Mouse (Mus musculus) intestine, embryonic 15.5 days (tissue): ENCODE data around the gene Gpr89. TPM values are rescaled to one million over a fixed set of nuclear protein-coding genes. Genes with fewer than 3 reads are reported as not detected.

Source experiments
- ATAC-seq: fragments of 200-750 bp; cut with Nextera tagmentation; 2 replicates; pipeline ENCODE4 v1.8.0; 2017; ENCODE audit warnings: moderate TSS enrichment, moderate library complexity
- H3K27ac ChIP-seq: fragments of 300-500 bp; sonication (generic); 2 replicates; pipeline ENCODE4 v1.5.1; 2015; ENCODE audit warnings: mild to moderate bottlenecking, inconsistent platforms
- H3K27me3 ChIP-seq: fragments of 300-500 bp; sonication (generic); replicated peaks from 2 replicates; pipeline ENCODE4 v1.6.1; 2015; ENCODE audit warnings: inconsistent platforms
- H3K36me3 ChIP-seq: fragments of 300-500 bp; sonication (generic); 2 replicates; pipeline ENCODE4 v1.6.1; 2015; ENCODE audit warnings: inconsistent platforms
- H3K4me1 ChIP-seq: fragments of 300-500 bp; sonication (generic); replicated peaks from 2 replicates; pipeline ENCODE4 v1.6.1; 2015; ENCODE audit warnings: inconsistent platforms
- H3K4me2 ChIP-seq: fragments of 300-500 bp; sonication (generic); replicated peaks from 2 replicates; pipeline ENCODE4 v1.6.1; 2015; ENCODE audit warnings: mild to moderate bottlenecking, inconsistent platforms
- H3K4me3 ChIP-seq: fragments of 300-500 bp; sonication (generic); replicated peaks from 2 replicates; pipeline ENCODE4 v1.5.1; 2015; ENCODE audit warnings: inconsistent platforms
- H3K9ac ChIP-seq: fragments of 300-500 bp; sonication (generic); 2 replicates; pipeline ENCODE4 v1.6.1; 2015; ENCODE audit warnings: inconsistent platforms
- H3K9me3 ChIP-seq: fragments of 300-500 bp; sonication (generic); 2 replicates; pipeline ENCODE4 v1.6.1; 2016; ENCODE audit warnings: inconsistent platforms
- WGBS: fragments of 180-500 bp; shearing (Covaris S2); methylation state at CpG from one replicate; pipeline ENCODE4 v1.1.7; 2015; 5-methylcytosine and 5-hydroxymethylcytosine counted together
- polyA plus RNA-seq: library from polyadenylated mRNA; unstranded; fragments of >200 nt; fragmentation: Nextera tagmentation; extraction: Ambion mirVana; gene quantifications from 2 replicates; pipeline ENCODE4 v1.2.1, GENCODE M21; 2015

Gpr89 gene
- polyA plus RNA-seq, 1 experiment from 2014 or later: 74.3 TPM

DNA sequence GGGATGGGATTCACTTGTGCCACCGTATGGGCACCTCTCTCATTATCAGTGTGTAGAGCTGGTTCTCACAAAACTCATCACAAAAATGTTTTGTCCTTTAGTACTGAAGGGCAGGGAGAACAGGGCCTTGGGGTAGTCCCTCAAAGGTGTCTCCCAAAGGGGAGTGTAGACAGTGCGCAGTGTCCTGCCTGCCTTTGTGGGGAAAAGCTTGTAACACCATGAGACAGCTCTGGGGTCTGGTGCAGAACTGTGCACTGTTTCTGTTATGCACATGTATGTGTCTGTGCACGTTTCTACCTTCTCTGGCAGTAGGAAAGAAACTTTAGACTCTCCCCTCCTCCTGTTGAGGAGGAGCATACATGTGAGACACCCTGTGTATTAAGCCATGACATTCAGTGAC lies 37.3 kb downstream of the Gpr89 start:
- Histone ChIP-seq H3K4me3 (no peak overlapping the region), H3K4me2 (no peak overlapping the region), H3K36me3 (peaks cover 21% of the 10 kb centered on the region), H3K9me3 (no peaks in the 10 kb centered on the region), H3K4me1 (no peaks in the 10 kb centered on the region), H3K27me3 (no peaks in the 10 kb centered on the region), H3K9ac (no peak overlapping the region), H3K27ac (no peak overlapping the region)
- WGBS: 92% methylated on average over 3 of the region's 3 CpGs
- no peak for ATAC-seq

DNA sequence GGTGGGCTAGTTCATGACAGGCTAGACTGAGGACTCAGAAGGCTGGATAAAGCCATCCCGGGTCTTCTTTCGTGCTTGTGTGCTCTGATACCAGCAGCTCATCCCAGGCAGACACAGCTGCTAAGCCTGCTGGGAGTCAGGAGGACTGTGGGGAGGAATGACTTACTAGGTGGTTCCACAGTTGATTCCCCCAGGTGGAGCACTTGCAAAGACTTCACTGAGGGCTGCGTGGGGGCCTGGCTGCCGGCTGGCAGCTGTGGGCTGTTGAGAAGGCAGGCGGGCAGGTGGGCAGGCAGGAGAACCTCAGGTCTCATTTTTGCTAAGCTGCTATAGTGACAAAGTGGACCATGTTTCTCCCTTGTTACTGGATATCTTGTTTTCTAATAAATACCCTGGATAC lies 44.6 kb downstream of the Gpr89 start:
- no peak overlapping the region for H3K4me3 ChIP-seq
- no peaks in the 10 kb centered on the region for H3K9me3 ChIP-seq
- no peaks in the 10 kb centered on the region for H3K36me3 ChIP-seq
- WGBS: 88% methylated on average over 5 of the region's 5 CpGs
- no peak for ATAC-seq
- H3K4me1 ChIP-seq: no peaks in the 10 kb centered on the region
- no peak overlapping the region for H3K4me2 ChIP-seq
- no peak overlapping the region for H3K27ac ChIP-seq
- H3K9ac ChIP-seq: no peak overlapping the region
- H3K27me3 ChIP-seq: no peaks in the 10 kb centered on the region

DNA sequence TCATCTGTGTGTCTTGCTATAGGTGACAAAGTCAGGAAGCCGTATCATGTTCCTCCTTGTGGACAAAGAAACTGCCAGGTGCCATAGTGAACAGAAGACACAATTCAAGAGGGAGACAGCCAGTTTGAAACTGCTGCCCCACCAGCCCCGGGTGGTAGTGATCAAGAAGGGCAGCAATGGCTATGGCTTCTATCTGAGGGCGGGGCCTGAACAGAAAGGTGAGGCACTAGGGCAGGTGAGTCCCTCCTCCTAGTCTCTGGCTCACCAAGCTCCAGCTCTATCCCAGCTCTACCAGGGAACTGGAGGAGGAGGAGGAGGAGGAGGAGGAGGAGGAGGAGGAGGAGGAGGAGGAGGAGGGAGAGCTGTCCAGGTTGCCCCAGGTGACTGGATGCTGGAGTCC lies 49.3 kb downstream of the Gpr89 start:
- Histone ChIP-seq H3K4me1 (no peaks in the 10 kb centered on the region), H3K9me3 (no peaks in the 10 kb centered on the region), H3K27ac (no peak overlapping the region), H3K9ac (no peak overlapping the region), H3K27me3 (no peaks in the 10 kb centered on the region), H3K4me2 (no peak overlapping the region), H3K4me3 (no peak overlapping the region), H3K36me3 (no peaks in the 10 kb centered on the region)
- no peak for ATAC-seq
- 84% methylated on average over 3 of the region's 3 CpGs for WGBS

DNA sequence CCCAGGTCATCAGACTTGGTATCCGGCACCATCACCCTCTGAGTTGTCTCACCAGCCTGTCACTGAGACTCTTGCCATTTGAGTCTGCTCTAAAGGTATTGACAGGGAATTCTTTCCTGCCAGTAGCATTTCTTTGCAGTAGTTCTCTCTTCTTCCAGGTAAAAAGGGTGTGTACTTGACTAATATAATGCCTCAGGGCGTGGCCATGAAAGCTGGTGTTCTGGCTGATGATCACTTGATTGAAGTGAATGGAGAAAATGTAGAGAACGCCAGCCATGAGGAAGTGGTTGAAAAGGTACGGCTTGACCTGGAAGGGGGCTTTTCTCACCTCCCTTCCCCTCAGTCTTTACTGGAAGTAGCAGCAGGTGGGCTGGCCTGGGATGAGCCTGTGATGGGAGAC lies 50.8 kb downstream of the Gpr89 start:
- Histone ChIP-seq H3K4me1 (no peaks in the 10 kb centered on the region), H3K9ac (no peak overlapping the region), H3K4me2 (no peak overlapping the region), H3K27ac (no peak overlapping the region), H3K36me3 (no peaks in the 10 kb centered on the region), H3K27me3 (no peaks in the 10 kb centered on the region), H3K4me3 (no peak overlapping the region), H3K9me3 (no peaks in the 10 kb centered on the region)
- 74% methylated on average over 4 of the region's 4 CpGs for WGBS
- ATAC-seq: 0 out of 2 replicates have a peak, but pooled peaks have one; percentile 39

DNA sequence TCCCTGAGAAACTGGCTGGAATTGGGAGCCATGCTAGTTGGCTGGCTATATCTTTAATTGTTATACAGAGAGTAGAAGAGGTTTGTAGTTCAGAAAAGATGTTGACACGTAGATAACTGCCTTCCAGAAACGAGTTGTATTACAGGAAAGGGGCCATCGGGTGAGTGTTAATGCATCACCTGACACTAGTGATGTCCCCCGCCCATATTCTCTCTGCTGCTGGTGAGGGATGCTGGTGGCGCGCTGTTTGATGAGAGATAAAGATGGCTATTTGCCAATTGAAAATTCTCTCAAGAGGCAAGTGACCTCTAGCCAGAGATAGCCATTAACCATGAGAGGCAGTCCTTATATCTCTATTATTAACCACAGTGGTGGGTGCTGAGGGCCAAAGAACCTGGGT lies 52.6 kb downstream of the Gpr89 start:
- no peak for ATAC-seq
- no peaks in the 10 kb centered on the region for H3K36me3 ChIP-seq
- no peaks in the 10 kb centered on the region for H3K9me3 ChIP-seq
- no peak overlapping the region for H3K27ac ChIP-seq
- H3K4me1 ChIP-seq: no peaks in the 10 kb centered on the region; the same call in 1 of the 2 replicates
- no peak overlapping the region for H3K4me3 ChIP-seq
- no peak overlapping the region for H3K9ac ChIP-seq
- WGBS: 67% methylated on average over 6 of the region's 6 CpGs
- H3K4me2 ChIP-seq: no peak overlapping the region
- no peaks in the 10 kb centered on the region for H3K27me3 ChIP-seq

DNA sequence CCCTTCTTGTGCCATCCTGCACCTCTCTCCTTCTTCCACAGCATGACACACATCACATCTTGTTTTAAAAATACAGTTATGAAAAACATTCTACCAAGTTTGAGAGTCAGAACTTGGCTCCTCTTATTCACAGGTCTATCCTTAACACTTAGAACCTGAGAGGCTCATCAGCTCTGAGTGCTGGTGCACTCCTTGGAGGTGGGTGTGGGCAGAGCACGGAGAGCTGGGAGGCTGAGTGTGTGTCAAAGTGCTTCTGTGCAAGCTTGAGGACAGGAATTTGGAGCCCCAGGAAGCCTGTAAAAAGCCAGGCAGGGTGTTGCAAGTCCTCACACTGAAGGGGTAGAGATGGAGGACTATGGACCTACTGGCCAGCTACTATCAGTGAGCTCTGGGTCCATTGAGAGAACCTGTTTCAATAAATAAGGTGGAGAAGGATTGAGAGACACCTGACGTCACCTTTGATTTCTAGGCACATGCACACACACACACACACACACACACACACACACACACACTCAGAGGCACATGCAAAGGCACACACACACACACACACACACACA lies 55.9 kb downstream of the Gpr89 start:
- no peak overlapping the region for H3K4me2 ChIP-seq
- H3K9ac ChIP-seq: no peak overlapping the region
- 84% methylated on average over 2 of the region's 2 CpGs for WGBS
- no peaks in the 10 kb centered on the region for H3K27me3 ChIP-seq
- peak; percentile 43; the same call in 1 of the 2 replicates for ATAC-seq
- H3K36me3 ChIP-seq: no peaks in the 10 kb centered on the region
- H3K9me3 ChIP-seq: no peaks in the 10 kb centered on the region
- no peak overlapping the region for H3K4me3 ChIP-seq
- no peak overlapping the region for H3K27ac ChIP-seq
- H3K4me1 ChIP-seq: no peaks in the 10 kb centered on the region; the same call in 1 of the 2 replicates

DNA sequence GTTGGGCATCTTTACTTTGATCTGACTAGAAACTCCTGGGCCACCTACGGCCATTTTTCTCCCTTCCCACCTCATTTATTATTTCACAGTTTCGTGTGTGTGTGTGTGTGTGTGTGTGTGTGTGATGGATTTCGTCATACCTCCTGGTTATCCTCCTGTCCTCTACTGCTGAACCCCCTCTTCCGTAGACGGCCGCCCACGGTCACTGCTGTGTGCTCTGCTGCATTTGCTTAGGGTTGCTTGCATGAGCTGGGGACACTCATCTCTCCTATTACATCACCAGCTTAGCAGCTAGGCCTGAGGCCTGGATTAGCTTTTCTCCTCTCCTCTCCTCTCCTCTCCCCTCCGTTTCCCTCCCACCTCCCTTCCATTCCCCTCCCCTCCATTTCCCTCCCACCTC lies 56.7 kb downstream of the Gpr89 start:
- no peak for ATAC-seq
- H3K4me3 ChIP-seq: no peak overlapping the region
- H3K27me3 ChIP-seq: no peaks in the 10 kb centered on the region
- H3K4me2 ChIP-seq: no peak overlapping the region
- 92% methylated on average over 7 of the region's 8 CpGs for WGBS
- no peak overlapping the region for H3K9ac ChIP-seq
- no peaks in the 10 kb centered on the region for H3K9me3 ChIP-seq
- no peak overlapping the region for H3K27ac ChIP-seq
- H3K36me3 ChIP-seq: no peaks in the 10 kb centered on the region
- no peaks in the 10 kb centered on the region; the same call in 1 of the 2 replicates for H3K4me1 ChIP-seq

DNA sequence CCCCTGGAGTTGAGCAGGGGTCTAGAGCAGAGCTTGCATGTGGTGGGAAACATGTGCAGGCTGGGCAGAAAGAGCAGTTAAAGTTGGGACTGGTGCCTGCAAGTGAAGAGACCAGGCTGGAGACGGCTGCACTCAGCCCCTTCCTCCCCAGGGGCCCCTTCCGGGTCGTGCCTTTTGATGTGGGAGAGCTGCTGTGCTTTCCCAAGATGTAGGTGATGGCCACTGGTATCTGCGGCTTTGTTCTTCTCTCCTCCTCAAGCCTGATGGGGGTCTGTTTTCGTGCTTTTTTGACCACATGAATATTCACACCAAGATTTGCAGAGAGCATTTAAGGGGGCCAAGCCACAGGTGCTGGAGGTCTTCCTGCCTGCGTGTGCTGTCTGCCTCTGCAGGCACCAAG lies 57.5 kb downstream of the Gpr89 start:
- no peak overlapping the region for H3K4me2 ChIP-seq
- WGBS: 20% methylated on average over 6 of the region's 6 CpGs
- no peaks in the 10 kb centered on the region for H3K9me3 ChIP-seq
- H3K27ac ChIP-seq: no peak overlapping the region
- H3K9ac ChIP-seq: no peak overlapping the region
- H3K36me3 ChIP-seq: no peaks in the 10 kb centered on the region
- ATAC-seq: no peak
- no peak overlapping the region for H3K4me3 ChIP-seq
- no peaks in the 10 kb centered on the region for H3K27me3 ChIP-seq
- no peaks in the 10 kb centered on the region; the same call in 1 of the 2 replicates for H3K4me1 ChIP-seq

DNA sequence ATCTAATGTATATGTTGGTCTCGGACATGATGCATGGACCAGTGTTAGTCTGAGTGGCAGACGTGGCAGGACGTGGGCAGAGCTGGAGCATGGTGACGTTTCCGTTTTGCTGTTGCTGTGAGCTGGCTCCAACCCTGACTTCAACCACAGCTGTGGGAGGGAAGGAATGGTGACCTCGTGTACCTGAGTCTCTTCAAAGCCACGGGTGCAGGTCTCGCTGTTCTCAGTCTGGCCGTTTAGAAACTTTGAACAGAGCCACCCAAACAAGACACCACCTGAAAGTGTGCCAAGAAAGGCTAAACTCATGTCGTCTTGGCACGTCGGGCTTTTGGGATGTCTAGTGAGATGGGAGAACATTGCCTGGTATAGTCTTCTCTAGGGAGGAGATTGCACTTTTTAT lies 58.2 kb downstream of the Gpr89 start:
- Histone ChIP-seq H3K9me3 (no peaks in the 10 kb centered on the region), H3K9ac (no peak overlapping the region), H3K4me2 (no peak overlapping the region), H3K27ac (no peak overlapping the region), H3K36me3 (no peaks in the 10 kb centered on the region), H3K27me3 (no peaks in the 10 kb centered on the region), H3K4me3 (no peak overlapping the region), H3K4me1 (no peaks in the 10 kb centered on the region; the same call in 1 of the 2 replicates)
- no peak for ATAC-seq
- WGBS: 89% methylated on average over 12 of the region's 12 CpGs

DNA sequence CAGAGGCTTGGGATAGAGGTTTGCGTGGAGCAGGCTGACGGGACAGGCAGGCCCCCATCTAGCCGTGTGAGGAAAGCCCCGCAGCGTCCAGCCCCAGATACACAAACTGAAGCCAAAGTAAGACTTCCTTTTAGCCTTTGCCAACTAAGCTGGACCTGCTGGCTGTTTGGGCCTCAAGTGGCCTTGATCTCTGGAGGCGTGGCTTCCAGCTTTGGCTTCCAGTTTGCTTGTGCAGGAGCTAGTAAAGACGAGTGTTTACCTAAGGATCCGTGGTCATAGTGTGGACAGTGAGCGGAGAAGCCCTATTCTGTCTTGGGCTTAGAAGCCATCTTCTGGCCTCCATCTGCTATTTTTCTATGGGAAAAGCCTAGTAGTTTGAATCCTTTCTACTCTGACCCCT lies 59.3 kb downstream of the Gpr89 start:
- ATAC-seq: no peak
- 64% methylated on average over 9 of the region's 9 CpGs for WGBS
- H3K9me3 ChIP-seq: no peaks in the 10 kb centered on the region
- H3K36me3 ChIP-seq: no peaks in the 10 kb centered on the region
- no peak overlapping the region for H3K9ac ChIP-seq
- no peak overlapping the region for H3K4me2 ChIP-seq
- H3K4me1 ChIP-seq: no peaks in the 10 kb centered on the region; the same call in 1 of the 2 replicates
- no peak overlapping the region for H3K27ac ChIP-seq
- no peaks in the 10 kb centered on the region for H3K27me3 ChIP-seq
- no peak overlapping the region for H3K4me3 ChIP-seq

DNA sequence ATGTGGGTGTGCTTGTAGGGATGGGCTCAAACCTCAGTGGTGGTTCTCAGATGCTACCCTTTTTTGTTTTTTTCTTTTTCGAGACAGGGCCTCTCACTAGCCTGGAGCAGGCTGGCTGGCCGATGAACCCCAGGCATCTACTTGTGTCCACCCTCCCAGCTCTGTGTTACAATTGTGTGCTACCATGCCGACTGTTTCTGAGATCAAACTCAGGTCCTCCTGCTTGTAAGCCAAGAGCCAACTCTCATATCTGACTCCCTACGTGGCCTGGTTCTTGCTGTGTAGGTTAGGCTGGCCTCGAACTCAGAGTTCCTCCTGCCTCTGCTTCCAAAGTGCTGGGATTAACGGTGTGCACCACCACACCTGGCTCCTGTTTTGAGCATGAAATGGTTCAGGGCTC lies 60.0 kb downstream of the Gpr89 start:
- ATAC-seq: no peak

DNA sequence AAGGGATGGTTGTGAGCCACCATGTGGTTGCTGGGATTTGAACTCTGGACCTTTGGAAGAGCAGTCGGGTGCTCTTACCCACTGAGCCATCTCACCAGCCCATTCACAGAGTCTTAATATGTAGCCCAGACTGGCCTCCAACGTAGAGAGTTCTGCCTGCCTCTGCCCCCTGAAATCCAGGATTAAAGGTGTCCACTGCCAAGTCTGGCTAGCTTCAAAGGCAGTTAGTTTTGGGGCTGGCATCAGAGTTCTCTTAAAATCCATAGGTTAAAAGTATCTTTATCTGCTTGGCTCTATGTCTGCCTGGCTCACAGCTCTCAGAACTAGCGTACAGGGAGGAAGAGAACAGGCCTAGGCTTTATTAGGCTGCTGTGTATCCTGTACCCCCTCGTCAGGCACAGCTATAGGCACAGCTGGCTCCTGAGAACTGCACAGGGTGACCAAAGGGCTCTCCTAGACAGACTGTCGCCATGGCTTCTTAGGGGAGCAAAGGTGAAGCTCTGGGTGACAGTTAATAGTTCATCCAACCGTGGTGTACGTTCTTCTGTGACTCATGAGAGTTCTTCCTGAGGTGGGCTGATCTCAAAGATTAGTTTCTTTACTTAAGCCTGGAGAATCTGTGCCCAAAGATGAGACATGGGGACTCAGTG lies 66.0 kb downstream of the Gpr89 start:
- no peak overlapping the region for H3K27ac ChIP-seq

More for the DNA sequence above, 60.0 kb downstream of the Gpr89 start:
- Histone ChIP-seq H3K27me3 (no peaks in the 10 kb centered on the region), H3K4me1 (no peaks in the 10 kb centered on the region; the same call in 1 of the 2 replicates), H3K36me3 (no peaks in the 10 kb centered on the region), H3K9me3 (no peaks in the 10 kb centered on the region), H3K27ac (no peak overlapping the region), H3K4me3 (no peak overlapping the region), H3K4me2 (no peak overlapping the region), H3K9ac (no peak overlapping the region)
- 90% methylated on average over 6 of the region's 6 CpGs for WGBS

DNA sequence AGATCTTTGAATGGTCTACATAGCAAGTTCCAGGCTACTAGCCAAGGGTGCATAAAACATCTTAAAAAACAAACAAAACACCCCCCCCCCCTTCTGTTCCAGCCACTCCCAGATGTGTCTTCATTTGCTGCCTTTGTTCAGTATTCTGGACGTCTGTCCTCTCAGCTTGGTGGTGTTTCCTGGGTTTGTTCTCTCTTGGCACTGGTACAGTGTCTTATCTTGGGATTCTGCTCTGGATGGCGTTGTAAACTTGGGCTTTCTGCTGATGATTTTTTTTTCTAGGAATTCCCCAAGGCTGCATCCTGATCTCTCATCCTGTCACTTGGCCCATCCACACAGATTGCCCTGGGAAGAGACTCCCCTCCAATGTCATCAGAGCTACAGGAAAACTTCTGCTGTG lies 68.7 kb downstream of the Gpr89 start:
- Histone ChIP-seq H3K4me2 (no peak overlapping the region), H3K27ac (no peak overlapping the region), H3K9me3 (no peaks in the 10 kb centered on the region), H3K36me3 (no peaks in the 10 kb centered on the region), H3K9ac (no peak overlapping the region), H3K4me3 (no peak overlapping the region), H3K4me1 (no peaks in the 10 kb centered on the region), H3K27me3 (no peaks in the 10 kb centered on the region)
- 47% methylated on average over 2 of the region's 2 CpGs for WGBS
- no peak for ATAC-seq

More for the DNA sequence above, 66.0 kb downstream of the Gpr89 start:
- Histone ChIP-seq H3K9ac (no peak overlapping the region), H3K4me3 (no peak overlapping the region), H3K9me3 (no peaks in the 10 kb centered on the region), H3K4me1 (no peaks in the 10 kb centered on the region), H3K4me2 (no peak overlapping the region), H3K27me3 (no peaks in the 10 kb centered on the region), H3K36me3 (no peaks in the 10 kb centered on the region)
- WGBS: 61% methylated on average over 7 of the region's 7 CpGs
- ATAC-seq: peak; percentile 87
